Mouse (Mus musculus): ENCODE data around the gene Prkag2. TPM values are rescaled to one million over a fixed set of nuclear protein-coding genes. Genes with fewer than 3 reads are reported as not detected.
A peak's percentile ranks its signal among the peaks of the same experiment; 100 is the strongest.

Gene Prkag2
- polyA plus RNA-seq, 1 experiment from 2014 or later: 45.0 TPM

DNA sequence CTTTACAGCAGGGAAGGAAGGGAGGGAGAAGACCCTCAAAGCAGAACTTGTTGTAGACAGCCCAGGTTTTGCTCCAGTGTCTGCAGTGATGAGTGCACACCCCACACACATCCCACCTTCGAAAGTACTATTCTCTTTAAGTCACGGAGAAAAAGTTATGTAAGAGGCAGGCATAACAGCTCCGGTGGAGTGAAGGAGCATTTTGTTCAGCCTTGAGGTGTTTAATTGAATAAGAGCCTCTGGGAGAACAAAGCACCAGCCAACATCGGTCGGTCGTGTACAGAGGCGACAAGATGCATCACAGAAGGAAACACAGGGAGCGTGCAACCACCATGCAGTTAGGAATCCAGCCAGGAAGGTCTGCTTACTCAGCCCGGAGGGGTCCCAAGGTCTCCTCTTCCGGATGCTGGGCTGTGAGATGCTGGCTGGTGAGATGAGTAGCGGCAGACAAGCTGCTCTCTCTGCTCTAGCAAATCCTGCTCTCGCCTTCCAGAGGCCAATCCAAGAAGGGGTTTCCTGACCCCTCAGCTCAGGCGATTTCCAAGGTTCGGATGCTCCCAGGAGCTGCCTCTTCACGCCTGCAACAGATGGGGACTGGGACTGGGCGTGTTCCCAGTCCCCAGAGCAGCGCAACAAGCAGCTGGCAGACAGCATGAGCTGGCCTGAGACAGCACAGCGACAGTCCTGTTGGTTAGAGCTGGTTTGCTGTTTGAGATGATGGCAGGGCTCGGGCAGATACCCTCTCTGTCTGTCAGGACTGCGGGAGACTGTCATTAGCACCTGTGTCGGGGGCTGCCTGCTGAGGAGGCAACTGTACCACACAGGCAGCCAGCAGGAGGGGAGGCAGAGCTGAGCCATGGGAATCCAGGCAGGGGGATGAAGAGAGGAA is 41.3 kb downstream of the Prkag2 start:
- 31% methylated on average over 21 of the region's 21 CpGs for WGBS
- Histone ChIP-seq H3K4me1 (peaks cover 51% of the 10 kb centered on the region), H3K27me3 (ENCODE audit: poor library complexity, severe bottlenecking) (peaks cover 32% of the 10 kb centered on the region), H3K36me3 (replicated peaks) (no peaks in the 10 kb centered on the region), H3K4me3 (no peak overlapping the region), H3K27ac (peak overlapping the region; percentile 40; the same call in 1 of the 2 replicates), H3K9me3 (no peaks in the 10 kb centered on the region)
- DNase-seq (ENCODE audit: extremely low spot score, low spot score): peak; percentile 22

- no peaks in the 10 kb centered on the region for H3K36me3 ChIP-seq (replicated peaks)
- H3K9me3 ChIP-seq: no peaks in the 10 kb centered on the region
- peaks cover 32% of the 10 kb centered on the region for H3K27me3 ChIP-seq (ENCODE audit: poor library complexity, severe bottlenecking)
- no peak for DNase-seq (ENCODE audit: extremely low spot score, low spot score)
- H3K27ac ChIP-seq: no peak overlapping the region
- H3K4me3 ChIP-seq: no peak overlapping the region
- WGBS: 36% methylated on average over 7 of the region's 7 CpGs
- peaks cover 51% of the 10 kb centered on the region for H3K4me1 ChIP-seq
These were observed 42.0 kb downstream of the Prkag2 start for GRCm38 (mm10) chr5:25058417-25058816.

GRCm38 (mm10) chr5:25055288-25055687 is 45.2 kb downstream of the Prkag2 start:
- 59% methylated on average over 4 of the region's 4 CpGs for WGBS
- Histone ChIP-seq H3K27ac (peak overlapping the region; percentile 13; the same call in 1 of the 2 replicates), H3K36me3 (replicated peaks) (no peaks in the 10 kb centered on the region), H3K27me3 (ENCODE audit: poor library complexity, severe bottlenecking) (peaks cover 21% of the 10 kb centered on the region), H3K4me1 (peaks cover 46% of the 10 kb centered on the region), H3K9me3 (no peaks in the 10 kb centered on the region), H3K4me3 (no peak overlapping the region)
- no peak for DNase-seq (ENCODE audit: extremely low spot score, low spot score)

DNA sequence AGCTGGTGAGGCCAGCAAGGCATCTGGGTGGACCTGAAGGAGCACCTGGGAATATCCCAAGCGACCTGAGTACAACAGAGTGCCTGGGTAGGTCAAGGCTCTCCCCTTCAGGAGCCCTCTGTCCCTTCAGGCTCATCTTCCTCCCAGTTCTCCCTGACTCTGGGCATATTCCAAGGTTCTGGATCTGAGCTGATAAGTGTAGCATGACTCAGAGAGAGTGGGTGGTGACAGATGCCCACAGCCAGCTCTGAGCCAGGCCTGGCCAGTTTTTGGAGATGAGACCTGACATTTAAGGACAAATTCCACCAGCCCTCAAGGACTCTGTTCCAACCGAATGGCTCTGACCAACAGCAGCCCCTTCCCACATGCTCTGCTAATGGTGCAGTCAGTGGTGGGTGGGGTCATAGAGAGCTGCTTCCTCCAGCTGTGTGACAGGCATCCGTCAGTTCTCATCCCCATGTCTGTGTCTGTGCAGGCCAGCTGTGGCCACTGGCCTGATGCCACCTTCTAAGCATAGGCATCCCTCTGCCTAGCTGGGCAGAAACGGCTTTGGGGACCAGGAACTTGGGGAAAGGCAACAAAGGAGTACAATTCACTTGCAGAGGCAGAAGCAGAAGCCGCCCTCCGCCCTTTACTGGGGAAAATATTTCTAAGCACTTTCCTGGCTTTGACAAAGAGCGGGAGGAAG is 46.3 kb downstream of the Prkag2 start:
- H3K27ac ChIP-seq: no peak overlapping the region
- H3K36me3 ChIP-seq (replicated peaks): no peaks in the 10 kb centered on the region
- 78% methylated on average over 7 of the region's 7 CpGs for WGBS
- no peaks in the 10 kb centered on the region for H3K9me3 ChIP-seq
- DNase-seq (ENCODE audit: extremely low spot score, low spot score): no peak
- peaks cover 34% of the 10 kb centered on the region for H3K4me1 ChIP-seq
- H3K27me3 ChIP-seq (ENCODE audit: poor library complexity, severe bottlenecking): peaks cover 10% of the 10 kb centered on the region
- no peak overlapping the region for H3K4me3 ChIP-seq

DNA sequence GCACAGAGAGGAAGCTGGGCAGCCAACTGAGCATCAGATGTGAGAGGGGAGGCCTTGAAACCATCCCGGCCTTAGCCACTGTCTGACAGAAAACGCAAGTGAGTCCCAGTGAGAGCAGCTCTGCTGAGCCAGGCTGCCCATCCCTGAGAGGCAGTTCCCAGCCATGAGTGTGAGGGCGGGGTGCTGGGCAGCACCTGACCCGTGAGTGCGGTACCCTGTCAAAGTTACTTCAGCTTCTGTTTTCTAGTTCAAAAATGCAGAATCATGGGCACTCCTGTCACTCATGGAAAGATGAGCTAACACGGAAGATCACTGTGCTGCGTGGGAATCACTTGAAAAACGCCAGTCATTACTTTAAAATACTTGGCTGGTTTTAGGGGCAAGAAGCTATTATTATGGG is 49.6 kb downstream of the Prkag2 start:
- WGBS: 78% methylated on average over 8 of the region's 8 CpGs
- Histone ChIP-seq H3K27ac (no peak overlapping the region), H3K4me1 (peaks cover 15% of the 10 kb centered on the region), H3K36me3 (replicated peaks) (no peaks in the 10 kb centered on the region), H3K27me3 (ENCODE audit: poor library complexity, severe bottlenecking) (no peaks in the 10 kb centered on the region), H3K9me3 (no peaks in the 10 kb centered on the region), H3K4me3 (no peak overlapping the region)
- DNase-seq (ENCODE audit: extremely low spot score, low spot score): no peak

DNA sequence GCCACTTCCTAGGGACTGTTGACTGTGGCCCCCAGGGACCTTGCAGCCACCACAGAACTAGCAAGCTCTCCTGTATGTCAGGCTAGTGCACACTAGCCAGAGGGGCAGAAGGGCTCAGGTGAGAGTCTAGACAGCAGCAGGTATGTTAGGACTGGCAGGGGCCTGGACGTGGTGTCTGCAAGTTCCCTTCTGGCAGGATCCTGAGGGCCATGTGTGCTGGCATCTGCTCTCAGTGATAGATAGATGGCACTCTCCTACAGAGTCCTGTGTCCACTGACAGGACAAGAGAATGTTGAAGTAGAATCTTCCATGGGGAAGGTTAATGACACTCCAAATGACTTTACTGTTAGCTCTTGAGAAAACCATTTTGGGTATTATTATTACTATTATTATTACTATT is 52.8 kb downstream of the Prkag2 start:
- no peak for DNase-seq (ENCODE audit: extremely low spot score, low spot score)
- H3K27ac ChIP-seq: no peak overlapping the region
- no peaks in the 10 kb centered on the region for H3K27me3 ChIP-seq (ENCODE audit: poor library complexity, severe bottlenecking)
- no peaks in the 10 kb centered on the region for H3K36me3 ChIP-seq (replicated peaks)
- no peaks in the 10 kb centered on the region for H3K9me3 ChIP-seq
- 60% methylated on average over 1 of the region's 1 CpGs for WGBS
- H3K4me3 ChIP-seq: no peak overlapping the region
- H3K4me1 ChIP-seq: peaks cover 10% of the 10 kb centered on the region; the same call in 1 of the 2 replicates

GRCm38 (mm10) chr5:25046762-25047161 is 53.7 kb downstream of the Prkag2 start:
- H3K27me3 ChIP-seq (ENCODE audit: poor library complexity, severe bottlenecking): no peaks in the 10 kb centered on the region
- H3K27ac ChIP-seq: no peak overlapping the region
- H3K4me1 ChIP-seq: peaks cover 10% of the 10 kb centered on the region; the same call in 1 of the 2 replicates
- H3K4me3 ChIP-seq: no peak overlapping the region
- no peaks in the 10 kb centered on the region for H3K36me3 ChIP-seq (replicated peaks)
- 86% methylated on average over 3 of the region's 3 CpGs for WGBS
- H3K9me3 ChIP-seq: no peaks in the 10 kb centered on the region
- no peak for DNase-seq (ENCODE audit: extremely low spot score, low spot score)

- no peak for DNase-seq (ENCODE audit: extremely low spot score, low spot score)
- H3K27ac ChIP-seq: no peak overlapping the region
- no peak overlapping the region for H3K4me3 ChIP-seq
- no peaks in the 10 kb centered on the region for H3K36me3 ChIP-seq (replicated peaks)
- H3K9me3 ChIP-seq: peaks cover 6% of the 10 kb centered on the region; the same call in 1 of the 2 replicates
- no peaks in the 10 kb centered on the region for H3K27me3 ChIP-seq (ENCODE audit: poor library complexity, severe bottlenecking)
- 94% methylated on average over 2 of the region's 2 CpGs for WGBS
- H3K4me1 ChIP-seq: no peaks in the 10 kb centered on the region
These were observed 56.4 kb downstream of the Prkag2 start for GRCm38 (mm10) chr5:25044007-25044406.

DNA sequence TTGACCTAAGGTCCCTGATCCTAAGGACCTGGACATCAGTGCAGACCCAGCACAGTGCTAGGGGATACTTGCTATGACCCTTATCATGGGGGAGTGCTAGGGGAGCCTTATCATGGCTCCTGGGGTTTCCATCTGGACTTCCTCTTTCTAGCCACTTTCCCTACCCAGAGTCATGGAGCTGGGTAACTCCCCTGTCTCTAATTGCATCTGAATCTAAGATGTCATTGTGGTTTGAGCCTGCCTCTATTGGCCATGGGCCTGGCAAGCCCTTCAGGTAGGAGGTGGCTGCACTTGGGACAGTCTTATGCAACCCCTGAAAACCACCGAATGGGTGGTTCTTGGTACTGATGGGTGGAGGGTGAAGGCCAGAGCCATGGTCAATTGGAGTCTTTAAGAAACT is 58.5 kb downstream of the Prkag2 start:
- H3K27ac ChIP-seq: no peak overlapping the region
- H3K27me3 ChIP-seq (ENCODE audit: poor library complexity, severe bottlenecking): no peaks in the 10 kb centered on the region
- no peak overlapping the region for H3K4me3 ChIP-seq
- H3K4me1 ChIP-seq: no peaks in the 10 kb centered on the region
- 94% methylated on average over 1 of the region's 1 CpGs for WGBS
- no peaks in the 10 kb centered on the region for H3K36me3 ChIP-seq (replicated peaks)
- no peak for DNase-seq (ENCODE audit: extremely low spot score, low spot score)
- H3K9me3 ChIP-seq: peaks cover 6% of the 10 kb centered on the region; the same call in 1 of the 2 replicates

GRCm38 (mm10) chr5:25041307-25041706 is 59.1 kb downstream of the Prkag2 start:
- H3K27ac ChIP-seq: no peak overlapping the region
- H3K27me3 ChIP-seq (ENCODE audit: poor library complexity, severe bottlenecking): no peaks in the 10 kb centered on the region
- peaks cover 6% of the 10 kb centered on the region; the same call in 1 of the 2 replicates for H3K9me3 ChIP-seq
- WGBS: 54% methylated on average over 5 of the region's 5 CpGs
- no peak for DNase-seq (ENCODE audit: extremely low spot score, low spot score)
- H3K4me3 ChIP-seq: no peak overlapping the region
- H3K36me3 ChIP-seq (replicated peaks): no peaks in the 10 kb centered on the region
- H3K4me1 ChIP-seq: no peaks in the 10 kb centered on the region

- no peaks in the 10 kb centered on the region for H3K4me1 ChIP-seq
- DNase-seq (ENCODE audit: extremely low spot score, low spot score): no peak
- H3K4me3 ChIP-seq: no peak overlapping the region
- H3K27ac ChIP-seq: no peak overlapping the region
- no peaks in the 10 kb centered on the region for H3K27me3 ChIP-seq (ENCODE audit: poor library complexity, severe bottlenecking)
- 79% methylated on average over 7 of the region's 7 CpGs for WGBS
- no peaks in the 10 kb centered on the region for H3K36me3 ChIP-seq (replicated peaks)
- peaks cover 6% of the 10 kb centered on the region; the same call in 1 of the 2 replicates for H3K9me3 ChIP-seq
These were observed 59.5 kb downstream of the Prkag2 start for GRCm38 (mm10) chr5:25040903-25041302.

GRCm38 (mm10) chr5:25038827-25039226 is 61.6 kb downstream of the Prkag2 start:
- DNase-seq (ENCODE audit: extremely low spot score, low spot score): no peak
- Histone ChIP-seq H3K27ac (no peak overlapping the region), H3K4me3 (no peak overlapping the region), H3K36me3 (replicated peaks) (no peaks in the 10 kb centered on the region), H3K4me1 (no peaks in the 10 kb centered on the region), H3K27me3 (ENCODE audit: poor library complexity, severe bottlenecking) (no peaks in the 10 kb centered on the region), H3K9me3 (peaks cover 6% of the 10 kb centered on the region; the same call in 1 of the 2 replicates)
- 90% methylated on average over 2 of the region's 2 CpGs for WGBS

DNA sequence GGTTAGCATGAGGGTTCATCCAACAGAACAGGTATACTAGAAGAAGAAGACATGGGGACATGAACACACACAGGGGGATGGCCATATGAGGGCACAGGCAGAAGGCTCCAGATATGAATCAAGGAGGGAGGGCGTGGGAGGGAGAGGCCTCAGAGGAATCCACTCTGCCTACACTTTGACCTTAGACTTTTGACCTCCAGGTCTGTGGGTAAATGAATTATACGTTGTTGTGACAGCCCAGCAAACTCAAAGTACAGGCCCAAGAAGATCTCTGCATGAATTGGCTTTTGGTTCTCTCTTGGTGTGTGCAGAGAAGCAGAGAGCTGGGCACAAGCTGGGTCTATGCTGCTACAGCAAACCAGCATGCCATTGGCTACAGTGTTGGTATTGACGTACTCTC is 65.1 kb downstream of the Prkag2 start:
- WGBS: 86% methylated on average over 3 of the region's 3 CpGs
- Histone ChIP-seq H3K27ac (no peak overlapping the region), H3K27me3 (ENCODE audit: poor library complexity, severe bottlenecking) (no peaks in the 10 kb centered on the region), H3K9me3 (peaks cover 6% of the 10 kb centered on the region; the same call in 1 of the 2 replicates), H3K4me3 (no peak overlapping the region), H3K36me3 (replicated peaks) (no peaks in the 10 kb centered on the region), H3K4me1 (no peaks in the 10 kb centered on the region)
- DNase-seq (ENCODE audit: extremely low spot score, low spot score): no peak
